Mouse (Mus musculus) 3T3-L1 (cell line): ENCODE data around the gene Agbl5.

Source experiments
- DNase-seq: peaks from one replicate; pipeline ENCODE4 v3.0.0-alpha.2; 2015; ENCODE audit warnings: low read depth, low spot score

The Agbl5 gene

DNA sequence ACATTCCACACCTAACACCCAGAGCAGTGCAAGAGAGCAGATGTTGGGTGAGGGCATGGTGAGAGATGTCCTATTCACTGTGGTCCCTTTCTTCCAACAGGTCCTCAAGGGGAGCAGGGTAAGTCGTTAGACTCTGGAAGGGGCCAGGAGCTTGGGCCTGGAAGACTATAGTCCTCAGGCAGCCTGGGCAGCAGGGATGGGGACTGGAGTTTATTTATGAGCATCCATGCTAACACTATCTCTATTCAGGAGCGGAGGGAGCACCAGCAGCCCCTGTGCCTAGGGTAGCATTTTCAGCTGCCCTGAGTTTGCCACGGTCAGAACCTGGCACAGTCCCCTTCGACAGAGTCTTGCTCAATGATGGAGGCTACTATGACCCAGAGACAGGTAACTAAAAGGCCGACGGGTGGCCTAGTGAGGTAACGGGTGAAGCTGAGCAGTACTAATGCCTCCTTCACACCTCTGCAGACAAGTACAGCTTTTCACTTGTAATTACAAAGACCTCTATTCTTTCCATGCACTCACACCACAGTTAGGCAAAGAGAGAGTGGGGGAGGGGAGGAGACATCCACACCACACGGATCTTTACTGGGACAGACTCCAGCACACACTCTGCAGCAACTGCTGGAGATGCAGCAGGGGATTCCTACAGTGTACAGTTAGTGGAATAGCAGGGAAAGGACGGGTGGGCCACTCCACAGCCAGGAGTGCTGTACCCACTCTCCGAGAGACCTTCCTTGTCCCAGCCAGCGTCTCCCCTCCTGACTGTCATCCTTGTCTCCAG lies 31.5 kb downstream of the Agbl5 start:
- DNase-seq = no peak

DNA sequence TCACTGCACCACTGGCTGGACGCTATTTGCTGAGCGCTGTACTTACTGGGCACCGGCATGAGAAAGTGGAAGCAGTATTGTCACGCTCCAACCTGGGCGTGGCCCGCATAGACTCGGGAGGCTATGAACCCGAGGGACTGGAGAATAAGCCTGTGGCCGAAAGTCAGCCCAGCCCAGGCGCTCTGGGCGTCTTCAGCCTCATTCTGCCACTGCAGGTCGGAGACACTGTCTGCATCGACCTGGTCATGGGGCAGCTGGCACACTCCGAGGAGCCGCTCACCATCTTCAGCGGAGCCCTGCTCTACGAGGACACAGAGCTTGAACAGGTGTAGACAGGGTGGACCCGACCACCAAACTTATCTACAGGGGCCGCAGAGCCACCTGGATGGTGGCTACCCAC lies 32.1 kb downstream of the Agbl5 start:
- no peak for DNase-seq

DNA sequence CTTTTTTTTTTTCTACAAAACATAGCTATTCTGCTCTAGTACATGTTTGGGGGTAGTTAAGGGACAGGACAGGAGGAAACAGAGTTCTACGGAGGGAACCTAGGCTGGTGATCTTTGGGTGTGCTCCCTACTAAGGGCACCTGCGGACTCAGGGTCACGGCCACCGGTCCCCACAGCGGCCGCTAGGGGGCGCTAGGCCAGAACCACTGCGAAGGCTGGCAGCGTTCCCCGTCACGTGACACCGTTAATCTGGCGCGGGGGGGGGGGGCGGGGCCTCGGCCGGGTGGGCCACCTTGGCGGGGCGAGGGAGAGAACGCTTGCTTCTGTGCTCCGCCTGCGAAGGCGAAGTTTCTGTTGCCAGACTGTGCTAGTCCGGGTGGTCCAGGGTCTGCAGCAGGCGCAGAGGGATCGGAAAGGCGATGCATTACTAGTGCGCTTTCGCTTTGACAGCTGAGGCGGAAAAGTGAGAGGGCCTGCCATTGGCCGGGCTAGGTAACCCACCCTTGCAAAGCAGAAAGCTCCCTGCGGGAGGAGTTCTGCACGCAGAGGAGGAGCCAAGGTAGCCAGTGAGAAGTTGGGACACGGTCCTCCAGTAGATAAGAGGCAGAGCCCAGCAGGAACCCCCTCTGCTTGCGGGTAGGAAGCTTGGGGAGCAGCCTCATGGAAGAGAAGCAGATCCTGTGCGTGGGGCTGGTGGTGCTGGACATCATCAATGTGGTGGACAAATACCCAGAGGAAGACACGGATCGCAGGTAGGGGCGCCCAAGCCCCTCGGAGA lies 33.0 kb downstream of the Agbl5 start, which contains the start of gene Khk:
TSS of gene Khk (plus strand) at position 176 of the 778 bp plus-strand sequence.
- DNase-seq = peak; percentile 91

DNA sequence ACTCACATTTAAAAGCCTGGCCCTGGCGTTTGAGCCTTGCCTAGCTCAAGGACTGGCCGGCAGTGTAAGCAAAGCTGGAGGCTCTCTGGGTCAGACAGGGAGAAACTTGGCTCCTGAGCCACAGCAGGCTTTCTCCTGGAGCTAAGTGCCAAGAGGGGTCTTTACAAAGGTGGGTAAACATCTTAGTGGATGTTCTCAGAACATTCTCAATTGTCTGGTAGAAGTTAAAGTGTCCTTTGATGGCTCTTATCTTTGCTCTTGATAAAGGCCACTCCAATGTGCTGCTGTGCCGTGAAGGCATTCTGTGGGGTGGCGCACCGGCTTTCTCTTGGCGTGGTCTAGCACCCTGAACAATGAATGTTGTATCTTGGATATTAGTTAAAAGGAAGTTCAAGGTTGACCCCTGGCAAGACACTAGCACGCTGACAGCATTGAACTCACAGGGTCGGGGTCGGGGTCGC lies 34.1 kb downstream of the Agbl5 start:
- no peak for DNase-seq

DNA sequence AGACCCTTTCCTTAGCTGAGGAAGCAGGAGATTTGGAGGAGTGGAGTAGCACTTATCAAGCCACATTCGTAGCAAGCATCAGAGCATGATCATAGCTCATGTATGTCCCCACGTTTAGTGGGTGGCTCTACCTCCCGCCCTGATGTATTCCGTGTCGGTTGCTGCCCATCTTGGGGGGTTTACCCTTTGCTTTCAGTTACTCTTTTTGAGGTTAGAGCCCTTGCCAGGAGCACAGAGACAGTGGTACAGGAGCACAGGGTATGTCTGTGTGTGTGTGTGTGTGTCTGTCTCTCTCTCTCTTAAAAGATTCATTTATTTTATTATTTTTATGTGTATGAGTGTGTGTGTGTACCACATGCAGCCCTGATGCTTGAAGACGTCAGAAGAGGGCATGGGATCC lies 34.6 kb downstream of the Agbl5 start:
- no peak for DNase-seq

DNA sequence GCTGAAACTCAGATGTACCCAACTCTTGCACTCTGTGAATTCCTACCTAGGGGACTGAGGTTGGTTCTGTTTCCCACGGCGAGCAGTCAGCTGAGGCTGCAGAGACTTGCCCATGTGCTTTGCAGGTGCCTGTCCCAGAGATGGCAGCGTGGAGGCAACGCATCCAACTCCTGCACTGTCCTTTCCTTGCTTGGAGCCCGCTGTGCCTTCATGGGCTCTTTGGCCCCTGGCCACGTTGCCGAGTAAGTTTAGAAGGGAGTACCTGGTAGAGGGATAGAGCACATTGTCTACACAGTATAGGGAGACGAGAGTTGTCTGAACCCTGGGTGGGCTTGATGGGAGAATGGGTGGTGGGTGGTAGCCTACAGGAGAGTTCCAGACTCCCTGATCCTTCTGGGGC lies 36.1 kb downstream of the Agbl5 start:
- no peak for DNase-seq

DNA sequence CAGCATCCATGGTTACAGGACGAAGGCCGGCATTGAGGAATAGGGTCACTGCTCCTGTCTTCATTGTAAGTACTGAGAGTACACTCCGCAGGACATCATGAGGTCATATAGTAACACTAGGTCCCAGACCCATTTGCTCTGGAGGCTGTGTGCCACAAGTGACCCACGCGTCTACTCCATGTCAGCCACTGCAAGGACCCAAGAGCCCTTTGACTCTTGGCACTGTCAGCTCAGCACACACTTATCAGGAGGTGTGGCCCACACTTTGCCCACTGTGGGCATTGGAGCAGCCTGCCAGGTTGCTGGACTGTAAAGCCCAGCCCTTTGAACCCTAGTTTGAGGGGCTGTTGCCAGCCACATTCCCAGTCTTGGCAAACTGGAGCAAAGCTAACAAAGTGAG lies 36.7 kb downstream of the Agbl5 start:
- no peak for DNase-seq

DNA sequence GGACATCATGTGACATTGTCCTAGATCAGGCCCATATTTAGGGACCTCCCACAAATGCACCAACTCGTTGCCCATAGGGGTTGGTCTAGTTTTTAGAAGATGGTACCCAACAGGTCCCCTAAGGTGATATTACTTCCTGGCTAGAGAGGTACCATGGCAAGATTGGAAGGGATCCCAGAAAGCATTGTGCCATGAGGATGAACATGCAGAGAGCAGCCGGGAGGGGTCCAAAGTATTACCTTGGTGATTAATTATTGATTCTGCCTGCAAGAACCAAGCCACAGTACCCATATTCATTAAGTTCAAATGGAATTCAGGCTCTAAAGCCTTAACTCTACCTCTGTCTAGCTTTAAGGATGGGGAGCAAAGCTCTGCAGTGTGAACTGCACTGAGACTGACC lies 37.6 kb downstream of the Agbl5 start:
- DNase-seq = no peak

DNA sequence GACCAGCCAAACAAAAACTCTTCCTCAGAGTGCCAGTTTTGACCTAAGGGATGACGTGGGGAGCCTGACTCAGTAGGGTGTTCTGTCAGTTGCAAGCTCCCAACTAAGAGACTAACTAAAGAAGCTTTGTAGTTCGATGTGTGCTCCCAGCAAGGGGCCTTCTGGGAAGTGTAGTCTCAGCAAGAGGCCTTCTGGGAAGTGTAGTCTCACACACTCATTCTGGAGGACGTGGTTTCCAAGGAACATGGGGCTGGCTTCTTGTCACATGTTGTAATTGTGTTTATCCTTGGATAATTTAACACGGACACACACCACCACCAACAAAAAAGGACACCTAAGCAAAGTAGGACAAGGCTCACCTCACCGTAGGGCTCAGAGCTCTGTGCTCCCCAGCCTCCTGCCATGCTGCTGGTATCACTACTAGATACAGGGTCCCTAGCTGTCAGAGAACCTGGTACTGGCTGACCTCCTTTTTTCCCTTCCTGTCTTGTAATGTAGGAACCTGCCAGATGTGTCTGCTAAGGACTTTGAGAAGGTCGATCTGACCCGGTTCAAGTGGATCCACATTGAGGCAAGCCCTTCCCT lies 39.5 kb downstream of the Agbl5 start:
- peak; percentile 48 for DNase-seq

DNA sequence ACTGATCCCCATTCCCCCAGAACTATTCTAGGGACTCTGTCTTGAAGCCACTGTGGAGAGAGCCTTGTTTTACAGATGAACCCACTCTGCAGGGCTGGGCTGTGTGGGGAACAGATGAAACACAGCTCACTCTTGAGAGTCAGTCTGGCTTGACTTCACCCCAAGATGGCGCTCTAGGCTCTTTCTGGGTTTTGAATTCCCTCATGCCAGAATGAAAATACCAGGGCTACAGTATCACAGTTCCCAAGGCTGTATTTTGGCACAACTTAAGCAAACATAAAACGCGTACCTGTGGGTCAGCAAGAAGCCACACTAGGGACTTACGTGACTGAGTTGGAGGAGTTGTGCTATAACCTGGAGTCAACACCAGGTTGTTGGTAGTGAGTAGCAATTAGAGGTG lies 41.6 kb downstream of the Agbl5 start:
- peak; percentile 89 for DNase-seq

DNA sequence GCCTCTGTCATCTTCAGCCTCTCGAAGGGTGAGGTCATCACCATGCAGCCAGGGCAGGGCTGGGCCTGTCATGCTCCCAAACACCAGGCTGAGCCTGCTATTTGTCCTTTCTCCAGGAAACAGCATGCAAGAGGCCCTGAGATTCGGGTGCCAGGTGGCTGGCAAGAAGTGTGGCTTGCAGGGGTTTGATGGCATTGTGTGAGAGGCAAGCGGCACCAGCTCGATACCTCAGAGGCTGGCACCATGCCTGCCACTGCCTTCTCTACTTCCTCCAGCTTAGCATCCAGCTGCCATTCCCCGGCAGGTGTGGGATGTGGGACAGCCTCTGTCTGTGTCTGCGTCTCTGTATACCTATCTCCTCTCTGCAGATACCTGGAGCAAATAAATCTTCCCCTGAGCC lies 42.4 kb downstream of the Agbl5 start:
- DNase-seq = no peak

DNA sequence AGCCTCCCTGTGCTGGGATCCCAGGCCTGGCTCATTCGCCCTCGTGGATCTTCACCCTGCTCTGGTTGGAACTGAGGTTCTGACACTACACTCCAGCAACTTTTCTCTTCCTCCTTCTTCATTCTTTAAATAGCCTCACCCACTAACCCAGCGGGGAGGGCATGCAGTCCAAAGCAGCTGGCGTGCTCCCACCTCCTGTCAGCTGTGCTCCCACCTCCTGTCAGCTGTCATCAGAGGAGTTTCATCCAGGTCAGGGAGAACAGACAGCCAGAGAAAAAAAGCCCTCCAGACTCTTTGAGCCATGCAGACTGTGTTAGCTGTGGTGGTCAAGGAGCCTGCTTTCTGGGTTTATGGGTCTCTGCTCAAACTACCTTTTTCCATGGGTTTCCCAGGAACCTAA lies 42.9 kb downstream of the Agbl5 start:
- DNase-seq = no peak

DNA sequence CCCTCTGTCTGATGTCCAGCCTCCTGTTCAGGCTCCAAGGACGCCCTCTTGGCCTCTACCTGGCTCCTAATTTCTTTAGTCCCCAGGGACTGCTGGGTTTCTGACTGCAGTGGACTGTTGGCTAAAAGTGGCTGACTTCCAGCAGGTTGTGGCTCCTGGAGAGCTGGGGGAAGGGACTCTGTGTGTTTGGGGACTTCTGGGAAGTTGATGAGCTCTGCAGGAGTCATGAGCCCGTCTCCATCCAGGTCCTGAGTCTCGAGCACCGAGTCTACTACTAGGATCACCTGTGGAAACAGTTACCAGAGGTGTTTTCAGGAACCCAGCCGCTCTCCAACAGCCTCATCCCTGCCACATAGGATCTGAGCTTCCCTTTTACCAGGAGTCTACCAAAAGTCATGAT lies 45.2 kb downstream of the Agbl5 start:
- DNase-seq = no peak

DNA sequence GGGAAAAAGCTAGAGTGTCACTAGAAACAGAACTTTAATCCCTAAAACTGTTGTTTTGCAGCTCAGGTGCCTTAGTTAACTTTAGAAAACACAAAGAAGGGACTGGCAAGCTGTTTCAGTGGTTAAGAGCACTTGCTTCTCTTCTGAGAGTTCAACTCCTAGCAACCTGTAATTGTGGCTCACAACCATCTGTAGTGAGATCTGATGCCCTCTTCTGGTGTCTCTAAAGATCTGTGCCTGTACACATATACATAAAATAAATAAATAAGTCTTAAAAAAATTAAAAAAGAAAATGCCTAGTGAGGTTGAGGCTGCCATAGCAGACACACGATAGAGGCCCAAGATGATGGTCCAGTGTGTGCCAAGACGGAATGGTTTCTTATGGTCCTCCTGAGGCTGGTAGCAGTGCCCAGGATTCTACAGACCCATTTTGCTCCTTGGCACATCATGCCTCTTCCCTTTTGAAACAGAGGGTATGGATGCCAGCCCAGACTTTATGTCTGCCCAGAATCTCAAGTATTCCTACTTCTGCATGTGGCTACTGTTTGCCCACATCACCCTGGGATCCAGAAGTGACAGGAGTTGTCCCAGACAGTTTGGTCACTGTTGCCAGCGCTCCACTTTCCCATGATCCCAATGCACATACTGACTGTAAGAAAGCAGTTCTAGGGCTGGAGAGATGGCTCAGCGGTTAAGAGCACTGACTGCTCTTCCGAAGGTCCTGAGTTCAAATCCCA lies 46.4 kb downstream of the Agbl5 start:
- DNase-seq = peak; percentile 57

DNA sequence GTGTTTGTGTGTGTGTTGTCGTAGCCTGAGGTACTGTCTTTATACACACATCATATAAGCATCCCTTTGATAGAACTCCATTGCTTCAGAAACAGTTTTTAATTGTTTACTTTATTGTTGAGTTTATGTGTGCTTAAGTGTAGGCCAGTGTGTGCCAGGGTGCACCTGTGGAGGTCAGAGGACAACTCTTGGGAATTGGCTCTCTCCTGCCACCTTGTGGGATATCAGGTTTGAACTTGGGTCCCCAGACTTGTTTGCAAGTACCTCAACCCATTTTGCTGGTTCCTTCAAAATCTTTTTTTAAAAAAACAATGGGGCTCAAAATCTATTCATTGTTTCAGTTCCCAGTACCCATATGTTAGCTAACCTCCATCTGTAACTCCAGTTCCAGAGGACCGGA lies 54.5 kb downstream of the Agbl5 start:
- peak; percentile 43 for DNase-seq

DNA sequence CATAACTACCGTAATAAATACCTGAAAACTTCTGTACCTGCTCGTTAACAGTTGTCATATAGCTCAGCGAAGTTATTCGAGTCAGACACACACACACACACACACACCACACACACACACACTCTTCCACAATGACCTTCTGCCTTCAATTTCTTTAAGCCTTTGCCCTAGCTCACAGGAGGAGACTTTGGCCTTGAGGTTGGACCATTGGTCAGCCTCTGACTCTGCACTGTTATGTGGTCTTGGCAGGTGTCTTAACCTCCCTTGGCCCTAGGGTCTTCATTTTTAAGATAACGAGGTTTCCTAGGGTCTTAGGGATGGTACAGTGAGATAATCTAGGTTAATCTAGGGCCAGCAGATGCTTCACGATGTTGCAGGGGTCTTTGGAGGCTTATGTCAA lies 55.9 kb downstream of the Agbl5 start:
- DNase-seq = no peak

DNA sequence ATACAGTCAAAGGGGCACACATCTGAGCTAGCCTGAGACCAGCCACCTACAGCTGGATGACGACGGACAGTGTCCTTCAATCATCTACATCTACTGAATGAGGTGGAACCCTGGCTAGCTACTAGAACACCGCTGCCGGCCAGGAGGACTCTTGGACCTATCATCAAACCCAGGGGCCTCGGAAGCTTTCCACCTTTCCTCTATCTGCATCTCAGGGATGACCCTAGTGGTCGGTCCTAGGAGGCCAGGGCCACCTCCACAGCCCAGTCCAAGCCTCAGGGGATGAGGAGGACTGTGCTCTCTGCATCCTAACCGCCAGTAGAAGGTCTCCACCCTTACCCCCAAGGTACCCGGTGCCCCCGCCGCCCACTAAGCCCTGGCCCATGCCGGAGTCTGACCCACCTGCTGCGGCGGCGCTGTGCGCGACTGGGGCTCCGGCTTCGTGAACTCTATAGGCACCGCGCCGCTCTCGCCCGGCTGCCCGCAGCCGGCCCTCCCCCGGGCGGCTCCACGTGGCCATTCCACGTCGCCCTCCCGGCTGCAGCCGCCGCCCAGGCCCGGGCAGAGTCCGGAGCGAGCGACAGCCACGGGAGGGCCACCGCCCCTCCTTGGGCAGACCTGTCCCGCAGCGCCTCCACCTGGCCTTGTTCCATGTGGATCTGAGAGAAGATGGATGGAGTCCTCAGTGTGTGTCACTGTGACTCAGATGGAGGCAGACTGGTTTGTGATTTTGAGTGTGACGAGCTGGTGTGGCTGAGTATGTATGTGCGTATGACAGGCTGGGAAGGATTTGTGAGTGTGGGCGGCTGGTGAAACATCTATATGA lies 56.7 kb downstream of the Agbl5 start, which contains the start of gene Cgref1:
TSS of gene Cgref1 (minus strand) at position 636 of the 826 bp plus-strand sequence.
- peak; percentile 77 for DNase-seq

DNA sequence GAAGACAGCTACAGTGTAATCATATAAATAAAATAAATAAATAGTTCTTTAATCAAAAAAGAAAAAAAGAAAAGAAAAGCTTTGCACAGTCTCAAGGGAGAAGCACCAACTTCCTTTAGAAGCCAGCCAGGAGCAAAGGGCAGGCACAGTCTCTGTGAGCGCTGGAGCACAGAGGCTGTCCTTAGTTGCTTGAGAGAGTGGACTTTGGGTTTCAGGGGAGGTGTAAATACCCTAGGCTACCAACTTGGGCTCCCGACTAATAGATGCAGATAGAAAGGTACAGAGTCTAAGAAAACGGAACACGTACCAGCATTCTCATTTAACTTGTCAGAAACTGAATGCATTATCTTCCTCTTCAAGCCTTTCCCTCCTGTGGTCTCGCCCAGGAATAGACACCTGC lies 60.1 kb downstream of the Agbl5 start:
- DNase-seq = no peak

DNA sequence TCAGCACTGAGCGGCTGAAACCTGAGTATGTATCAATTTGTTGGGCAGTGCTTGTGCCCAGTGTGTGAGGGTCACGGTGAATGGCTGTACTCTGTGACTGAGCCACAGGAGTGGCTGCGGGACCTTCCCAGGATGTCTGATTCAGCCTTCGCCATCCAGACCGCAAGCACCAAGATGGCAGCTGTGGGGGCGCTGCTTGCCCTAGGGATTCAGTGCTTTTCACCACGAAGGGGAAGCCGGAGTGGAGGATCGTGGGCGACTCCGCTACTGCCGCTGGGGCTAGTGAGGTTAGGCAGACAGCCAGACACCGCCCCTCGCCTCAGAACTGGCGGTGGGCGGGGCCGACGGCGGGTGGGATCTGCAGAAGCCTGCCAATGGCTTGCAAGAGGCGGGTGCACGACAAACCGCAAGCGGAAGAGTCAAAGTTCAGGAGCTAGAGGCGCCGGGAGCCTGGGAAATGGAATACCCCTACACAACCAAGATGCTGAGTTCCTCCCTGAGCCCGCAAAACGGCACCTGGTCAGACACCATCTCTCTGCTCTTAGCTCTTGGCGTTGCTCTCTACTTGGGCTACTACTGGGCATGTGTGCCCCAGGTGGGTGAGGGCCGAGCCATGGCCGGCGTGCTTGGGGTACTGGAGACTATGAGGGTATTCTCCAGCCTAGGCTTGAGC lies 61.3 kb downstream of the Agbl5 start:
- peak; percentile 95 for DNase-seq

DNA sequence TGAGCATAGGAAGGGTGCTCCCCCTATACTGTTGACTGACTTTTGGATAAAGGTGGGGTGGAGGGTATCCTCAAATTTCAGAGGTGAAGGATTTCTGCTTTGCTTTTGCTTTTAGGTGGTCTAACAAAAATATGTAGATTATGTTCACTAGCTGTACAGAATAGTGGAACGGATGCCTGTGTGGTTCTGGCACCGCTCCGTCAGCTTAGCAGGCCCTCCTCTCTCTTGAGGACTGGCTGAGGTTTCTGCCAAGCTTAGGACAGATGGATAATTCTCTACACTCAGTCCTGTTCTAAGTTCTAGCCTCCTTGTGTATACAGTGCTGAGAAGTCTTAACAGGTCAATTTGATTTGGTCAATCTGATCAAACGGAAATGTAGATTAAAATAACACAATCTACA lies 62.0 kb downstream of the Agbl5 start:
- DNase-seq = peak; percentile 58
